Mouse (Mus musculus) MEL-GATA-1-ER (cell line): ENCODE data around the gene Gm42674.

ENCODE experiments used
- DNase-seq: peaks from one replicate; pipeline ENCODE4 v3.0.0-alpha.2; 2012; ENCODE audit warnings: low read depth; ENCODE audit errors: extremely low read depth

The Gm42674 gene

GRCm38 (mm10) chr3:90598212-90598611, 3.5 kb upstream of the Gm42674 start:
- DNase-seq: no peak

DNA sequence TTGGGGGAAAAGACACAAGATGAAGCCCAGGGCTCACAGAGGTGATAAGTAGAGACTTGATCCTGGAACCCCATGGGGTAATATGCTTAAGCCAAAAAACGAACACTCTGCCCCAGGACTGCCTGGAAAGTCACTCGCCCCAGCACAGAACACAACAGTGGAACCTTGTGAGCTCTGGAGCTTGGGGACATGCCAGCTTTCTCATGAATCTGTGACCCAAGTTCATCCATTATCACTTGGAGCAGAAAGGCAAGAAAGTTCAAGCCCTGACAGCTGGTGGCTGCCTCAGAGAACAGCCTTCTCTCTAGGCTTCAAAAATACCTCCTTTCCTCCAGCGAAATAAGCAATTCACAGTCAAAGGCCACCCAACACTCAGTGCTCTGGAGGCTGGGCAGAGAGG, 2.3 kb upstream of the Gm42674 start:
- DNase-seq: no peak

- no peak for DNase-seq
These were observed 1.7 kb upstream of the Gm42674 start for GRCm38 (mm10) chr3:90600036-90600435.

GRCm38 (mm10) chr3:90600458-90601195, 1.1 kb upstream of the Gm42674 start:
- no peak for DNase-seq

- DNase-seq: peak; percentile 88
These were observed 1.9 kb downstream of the Gm42674 start, which contains the start of gene S100a4 for GRCm38 (mm10) chr3:90603623-90604022. TSS of gene S100a4 (plus strand) at chr3:90603771.

GRCm38 (mm10) chr3:90604416-90604815, 2.7 kb downstream of the Gm42674 start:
- peak; percentile 88 for DNase-seq

DNA sequence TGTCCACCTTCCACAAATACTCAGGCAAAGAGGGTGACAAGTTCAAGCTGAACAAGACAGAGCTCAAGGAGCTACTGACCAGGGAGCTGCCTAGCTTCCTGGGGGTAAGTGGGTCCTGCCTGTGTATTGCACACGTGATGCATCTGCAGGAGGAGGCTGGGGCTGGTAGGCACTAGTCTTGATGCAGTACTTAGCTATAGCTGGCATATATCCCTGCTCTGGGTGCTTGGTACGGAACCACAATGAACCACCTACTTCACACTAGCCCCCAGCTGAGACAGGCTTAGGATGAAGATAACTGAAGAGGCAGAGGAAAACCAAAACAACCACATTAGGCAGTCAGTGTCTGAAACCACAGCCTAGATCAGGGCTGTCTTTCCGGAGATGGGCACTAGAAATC, 3.3 kb downstream of the Gm42674 start:
- no peak for DNase-seq

- no peak for DNase-seq
These were observed 4.0 kb downstream of the Gm42674 start for GRCm38 (mm10) chr3:90605736-90606135.

DNA sequence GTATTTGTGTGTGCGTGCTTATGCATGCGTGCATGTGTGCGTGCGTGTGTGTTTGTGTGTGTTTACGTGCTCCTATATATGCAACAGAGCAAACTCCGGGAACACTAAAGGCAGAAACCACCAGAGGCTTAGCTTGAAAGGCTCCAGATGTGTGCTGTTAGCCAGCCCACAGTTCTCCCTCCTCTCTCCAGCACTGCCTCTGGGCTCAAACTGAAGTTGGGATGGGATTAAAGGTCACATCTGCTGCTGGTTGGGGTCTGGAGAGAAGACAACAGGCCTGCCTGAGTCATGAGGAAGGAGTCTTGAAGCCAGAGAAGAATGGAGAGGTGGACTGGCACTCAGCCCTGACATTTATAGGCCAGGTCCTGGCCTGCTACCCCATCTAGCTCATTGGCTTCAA, 4.5 kb downstream of the Gm42674 start:
- no peak for DNase-seq

DNA sequence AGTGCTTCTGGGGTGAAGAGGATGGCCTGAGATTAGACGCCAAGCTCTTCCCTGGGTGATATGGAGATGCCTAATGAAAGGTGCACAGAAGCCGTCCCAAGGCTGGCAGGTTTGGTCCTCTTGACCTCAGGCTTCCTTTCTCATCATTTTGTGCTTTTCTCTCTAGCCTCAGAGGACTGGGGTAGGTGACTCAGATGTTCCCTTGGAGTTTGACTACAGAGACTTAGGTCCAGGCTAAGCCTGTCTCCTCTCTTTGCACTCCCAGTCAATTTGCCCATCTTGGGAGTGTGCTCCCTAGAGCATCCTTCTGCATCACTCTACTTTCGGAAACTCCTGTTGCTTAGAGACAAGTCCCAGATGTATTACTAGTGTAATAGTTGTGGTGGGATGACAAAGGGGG, 5.7 kb downstream of the Gm42674 start:
- DNase-seq: no peak

DNA sequence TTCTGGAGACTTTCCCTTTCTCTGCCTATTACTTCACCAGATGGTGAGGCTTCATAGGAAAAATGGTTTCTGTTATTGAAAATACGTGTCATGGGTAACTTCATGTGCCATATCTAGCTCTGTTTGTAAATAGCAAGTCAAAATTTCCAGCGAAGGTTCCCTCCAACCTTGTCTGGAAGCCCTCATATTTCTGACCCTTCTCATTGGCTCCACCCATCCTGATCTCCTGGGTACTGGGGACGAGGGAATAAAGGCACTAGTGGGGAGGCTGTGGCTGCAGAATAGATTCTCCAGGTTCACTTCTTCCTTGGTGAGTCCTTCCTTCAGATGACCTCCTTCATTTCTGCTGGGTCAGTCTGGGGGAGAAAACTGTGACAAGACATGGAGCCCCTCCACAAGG, 6.5 kb downstream of the Gm42674 start, which contains the start of gene S100a5:
Gene S100a5 (plus strand): TSS at position 301 of the 400 bp plus-strand sequence.
- no peak for DNase-seq

- no peak for DNase-seq
These were observed 7.4 kb downstream of the Gm42674 start for GRCm38 (mm10) chr3:90609102-90609501.

GRCm38 (mm10) chr3:90611494-90611893, 9.8 kb downstream of the Gm42674 start:
- DNase-seq: no peak

DNA sequence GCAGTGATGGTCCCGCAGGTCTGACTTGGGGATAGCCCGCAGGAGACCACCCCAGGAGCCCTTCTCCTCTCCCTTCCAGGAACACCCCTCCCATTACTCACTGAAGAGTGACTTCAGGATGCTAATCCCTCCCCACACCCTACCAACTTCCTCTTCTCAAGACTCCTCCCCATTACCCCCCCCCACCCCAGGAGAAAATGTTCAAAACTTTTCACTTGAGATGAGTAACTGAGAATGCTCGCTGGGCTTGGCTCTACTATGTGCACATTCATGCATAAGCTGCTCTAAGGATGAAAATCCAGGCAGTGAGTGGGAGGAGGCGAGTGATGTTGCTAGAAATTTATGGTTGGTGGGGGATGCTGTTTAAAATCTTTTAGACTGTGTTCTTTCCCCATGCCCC, 10.4 kb downstream of the Gm42674 start:
- DNase-seq: peak; percentile 66

GRCm38 (mm10) chr3:90612728-90613291, 11.1 kb downstream of the Gm42674 start, which contains the start of gene S100a6:
TSS of gene S100a6 (plus strand) at chr3:90612882.
- DNase-seq: peak; percentile 91

DNA sequence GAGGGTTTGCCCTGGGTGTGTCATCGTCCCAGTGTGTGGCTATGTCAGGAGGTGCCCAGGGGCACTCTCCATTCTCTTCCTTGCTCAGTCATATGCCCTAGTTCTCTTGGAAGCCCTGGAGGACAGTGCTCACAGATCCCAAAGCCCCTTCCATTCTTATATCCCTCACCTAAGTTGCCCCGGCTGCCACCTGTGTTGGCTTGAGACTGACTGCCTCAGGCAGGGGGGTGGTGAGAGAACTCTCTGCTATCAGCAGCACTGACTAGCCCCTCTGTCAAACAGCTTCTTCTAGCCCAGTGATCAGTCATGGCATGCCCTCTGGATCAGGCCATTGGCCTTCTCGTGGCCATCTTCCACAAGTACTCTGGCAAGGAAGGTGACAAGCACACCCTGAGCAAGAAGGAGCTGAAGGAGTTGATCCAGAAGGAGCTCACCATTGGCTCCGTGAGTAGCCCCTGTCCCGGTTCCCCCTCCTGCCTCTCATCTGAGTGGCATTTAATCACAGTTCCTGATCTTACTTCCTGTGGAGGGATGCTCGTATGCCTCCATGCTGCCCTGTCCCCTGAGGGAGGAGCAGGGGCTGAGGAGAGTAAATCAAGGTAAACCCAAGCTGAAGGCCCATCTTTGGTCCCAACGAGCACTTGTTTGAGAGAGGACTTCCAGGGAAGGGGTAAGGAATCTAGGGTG, 11.9 kb downstream of the Gm42674 start:
- no peak for DNase-seq

DNA sequence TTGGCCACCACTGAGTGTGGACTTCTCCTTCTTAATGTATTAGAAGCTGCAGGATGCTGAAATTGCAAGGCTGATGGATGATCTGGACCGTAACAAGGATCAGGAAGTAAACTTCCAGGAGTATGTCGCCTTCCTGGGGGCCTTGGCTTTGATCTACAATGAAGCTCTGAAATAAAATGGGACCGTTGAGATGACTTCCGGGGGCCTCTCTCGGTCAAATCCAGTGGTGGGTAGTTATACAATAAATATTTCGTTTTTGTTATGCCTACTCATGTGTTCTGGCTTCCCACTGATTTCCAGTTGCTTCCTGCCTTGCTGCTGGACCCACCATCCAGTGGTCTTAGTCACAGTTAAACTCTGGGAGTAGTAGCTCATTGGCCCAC, 12.4 kb downstream of the Gm42674 start:
- no peak for DNase-seq

DNA sequence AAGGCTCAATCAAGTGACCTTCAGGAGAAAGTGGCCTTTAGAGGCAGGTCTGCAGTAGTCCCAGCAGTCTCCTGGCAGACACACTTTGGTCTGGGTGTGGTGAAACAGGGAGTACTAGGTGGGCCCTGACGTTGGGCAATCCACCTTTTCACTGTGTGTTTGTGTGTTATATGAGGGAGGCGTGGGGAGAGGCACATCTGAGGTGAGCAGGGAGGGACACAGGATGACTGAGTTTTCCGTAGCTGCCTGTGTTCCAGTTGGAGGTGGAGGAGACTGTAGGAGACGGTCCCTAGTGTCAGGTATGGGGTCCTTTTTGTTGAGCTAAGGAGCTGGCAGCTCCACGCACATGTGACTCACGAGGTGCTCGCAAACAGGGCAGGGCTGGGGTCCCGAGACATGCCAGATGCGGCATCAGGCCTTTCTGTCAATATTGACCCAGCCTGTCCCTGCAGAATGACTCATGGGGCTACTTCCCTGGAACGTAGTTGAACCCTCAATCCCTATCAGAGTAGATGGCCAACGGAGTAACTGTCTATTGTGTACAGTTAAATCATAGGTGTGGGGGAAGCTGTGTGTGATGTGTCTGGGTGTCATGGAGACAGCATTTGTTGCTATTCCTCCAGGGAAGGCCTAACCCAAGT, 13.0 kb downstream of the Gm42674 start:
- no peak for DNase-seq

DNA sequence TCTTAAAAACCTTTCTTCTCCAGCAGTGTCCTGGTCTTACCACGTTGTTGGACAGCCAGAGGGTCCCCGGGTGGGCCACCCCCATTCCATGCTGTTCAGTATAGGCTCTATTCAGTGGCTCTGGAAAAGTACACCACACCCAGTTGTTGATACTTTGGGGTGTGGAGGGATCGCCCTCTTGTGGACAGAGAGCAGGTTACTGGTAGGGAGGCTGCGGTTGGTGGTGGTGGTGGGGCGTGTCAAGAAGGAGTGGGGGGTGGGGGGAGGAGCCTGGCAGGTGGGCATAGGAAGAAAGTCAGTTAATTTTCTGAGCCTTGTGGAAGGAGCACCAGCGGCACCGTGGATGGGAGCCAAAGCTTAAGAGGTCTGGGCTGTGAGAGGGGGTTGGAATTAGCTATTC, 13.7 kb downstream of the Gm42674 start:
- DNase-seq: peak; percentile 68

GRCm38 (mm10) chr3:90615911-90616310, 14.2 kb downstream of the Gm42674 start:
- DNase-seq: no peak

DNA sequence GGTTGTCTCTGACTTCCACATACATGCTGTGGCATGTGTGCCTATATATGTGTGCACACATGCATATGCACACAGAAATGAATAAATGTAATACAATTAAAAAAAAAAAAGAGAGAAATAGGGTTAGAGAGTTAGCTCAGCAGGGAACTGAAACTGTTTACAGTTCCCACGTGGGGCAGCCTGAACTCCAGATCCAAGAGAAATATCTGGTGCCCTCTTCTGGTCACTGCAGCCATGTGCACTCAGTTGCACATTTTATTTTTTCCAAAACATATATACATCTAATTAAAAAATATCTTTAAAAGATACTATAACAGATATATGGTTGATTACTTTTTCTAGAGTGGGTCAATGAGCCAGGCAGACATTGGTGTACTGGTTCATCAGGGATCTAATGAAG, 15.9 kb downstream of the Gm42674 start:
- no peak for DNase-seq

DNA sequence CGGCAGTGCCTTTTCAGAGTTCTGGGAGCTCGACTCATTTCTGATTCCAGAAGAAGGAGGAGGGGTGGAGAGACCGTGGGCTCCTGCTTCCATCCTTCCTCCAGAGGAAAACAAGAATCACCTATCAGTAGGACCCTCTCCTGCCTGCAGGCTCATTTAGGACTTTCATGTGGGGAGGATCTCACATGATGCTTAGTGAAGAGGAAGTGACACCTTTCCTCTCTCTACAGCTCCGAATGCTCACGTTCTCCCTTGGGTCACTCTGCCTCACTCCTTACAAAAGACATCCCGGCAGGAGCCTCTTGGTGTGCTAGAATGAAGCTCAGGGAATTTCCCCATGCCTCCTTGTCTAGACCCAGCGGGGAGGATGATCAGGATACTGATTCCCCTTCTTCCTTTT, 19.8 kb downstream of the Gm42674 start:
- DNase-seq: no peak
